Mouse (Mus musculus) retina, embryonic 14.5 days (tissue): ENCODE measurements around the gene Zfp428.

ENCODE experiments used
- DNase-seq: peaks from one replicate; pipeline ENCODE4 v3.0.0-alpha.2; 2015; ENCODE audit warnings: low spot score

Zfp428 gene

DNA sequence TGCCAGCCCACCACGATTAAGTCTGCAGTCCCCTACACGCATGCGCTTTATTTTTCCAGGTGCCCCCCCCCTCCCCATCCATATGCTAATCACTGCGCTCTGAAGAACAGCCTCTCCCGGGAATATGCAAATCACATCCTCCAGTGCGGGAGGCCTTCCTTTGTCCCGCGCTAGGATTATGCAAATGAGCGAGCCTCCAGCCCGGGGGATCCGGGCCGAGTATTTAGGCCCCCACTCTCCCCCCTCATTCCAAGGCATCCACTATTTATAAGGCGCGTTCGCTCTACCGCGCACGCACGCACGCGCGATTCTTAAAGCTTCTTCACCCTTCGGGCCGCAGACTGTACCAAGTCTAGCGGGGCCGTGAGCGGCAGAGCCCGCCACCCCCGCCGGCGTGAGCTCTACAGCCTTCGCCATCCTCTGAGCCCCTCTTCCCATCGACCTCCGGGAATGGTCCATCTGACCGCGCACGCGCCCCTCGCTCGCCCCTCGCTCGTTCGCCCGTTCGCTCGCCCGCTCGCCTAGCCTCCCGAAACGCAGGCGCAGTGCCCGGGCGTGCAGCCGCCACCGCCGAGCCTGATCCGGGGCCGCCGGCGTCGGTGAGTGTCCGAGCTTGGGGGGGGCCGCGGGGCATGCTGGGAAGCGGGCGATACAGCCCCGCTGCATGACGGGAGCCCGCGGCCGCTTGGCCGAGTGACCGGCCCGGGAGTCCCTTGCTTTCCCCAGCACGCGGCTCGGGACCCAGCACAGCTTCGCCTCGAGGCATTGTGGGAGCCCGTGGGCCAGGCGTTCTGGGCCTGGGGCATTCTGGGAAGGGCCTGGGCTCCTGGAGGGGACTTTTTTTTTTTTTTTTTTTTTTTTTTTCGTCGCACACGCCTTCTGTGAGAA lies at the start of gene Zfp428:
Gene Zfp428, plus strand, starts transcription at position 169 of the 888 bp plus-strand sequence.
- DNase-seq = peak; percentile 87

DNA sequence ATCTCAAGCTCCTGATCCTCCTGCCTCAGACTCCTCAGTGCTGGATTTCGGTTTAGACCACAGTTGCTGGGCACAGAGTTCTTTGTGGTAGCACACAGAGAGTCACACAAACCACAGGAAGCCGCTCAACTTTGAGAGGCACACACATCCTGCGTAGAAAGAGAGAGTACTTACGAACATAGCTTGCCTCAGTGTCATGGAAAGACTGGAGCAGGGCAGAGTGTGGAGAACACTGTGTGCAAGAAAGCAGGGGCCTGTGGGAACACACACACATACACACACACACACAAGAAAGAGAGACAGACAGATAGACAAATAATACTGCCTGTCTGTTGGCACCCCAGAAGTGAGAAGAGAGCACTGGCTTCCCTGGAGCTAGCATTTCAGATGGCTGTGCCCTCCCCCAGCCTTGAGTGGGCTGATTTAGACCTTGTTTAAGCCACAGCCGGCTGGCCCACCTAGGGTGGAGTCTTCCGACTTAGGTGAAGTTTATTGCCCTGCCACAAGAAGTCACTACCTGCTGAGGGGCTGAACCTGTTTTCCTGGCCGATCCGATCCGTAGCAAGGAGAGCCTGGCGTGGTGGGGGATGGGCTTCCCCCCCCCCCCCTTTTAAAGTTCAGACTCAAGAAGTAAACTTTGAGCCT lies 49.0 kb upstream of the Zfp428 start:
- DNase-seq = no peak

DNA sequence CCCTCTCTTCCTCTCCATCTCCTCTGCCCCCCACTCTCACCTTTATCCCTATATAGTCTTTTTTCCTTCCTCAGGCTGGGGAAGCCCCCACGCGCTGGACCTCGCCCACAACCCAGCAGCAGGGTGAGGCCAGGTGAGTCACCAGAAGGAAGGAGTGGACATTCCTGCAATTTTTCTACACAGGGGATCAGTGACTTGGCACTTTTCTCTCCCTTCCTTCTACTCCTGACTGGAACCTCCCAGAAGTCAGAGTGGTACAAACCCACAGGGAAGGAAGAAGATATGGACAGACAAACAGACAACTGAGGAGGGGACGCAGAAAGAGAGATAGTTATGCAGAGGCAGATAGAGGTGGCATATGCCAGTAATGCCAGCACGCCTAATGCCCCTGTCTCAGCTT lies 47.4 kb upstream of the Zfp428 start:
- DNase-seq = no peak

DNA sequence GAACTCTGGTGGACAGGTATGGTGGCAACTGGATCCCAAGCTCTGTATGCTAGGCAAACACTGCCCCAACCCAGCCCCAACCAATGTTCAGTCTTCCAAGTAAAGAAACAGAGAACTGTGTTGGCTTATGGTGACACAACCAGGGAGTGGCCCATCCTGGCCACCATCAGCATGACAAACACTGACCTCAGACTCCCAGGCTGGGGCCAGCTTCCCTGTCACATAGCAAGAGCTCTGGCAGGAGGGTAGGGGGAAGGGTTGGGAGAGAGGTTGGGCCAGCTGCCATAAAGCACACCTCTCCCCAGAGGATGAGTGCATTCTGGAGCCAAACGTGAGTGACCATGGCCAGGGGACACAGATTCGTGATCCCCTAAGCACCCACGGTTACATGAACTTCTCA lies 47.0 kb upstream of the Zfp428 start:
- no peak for DNase-seq

DNA sequence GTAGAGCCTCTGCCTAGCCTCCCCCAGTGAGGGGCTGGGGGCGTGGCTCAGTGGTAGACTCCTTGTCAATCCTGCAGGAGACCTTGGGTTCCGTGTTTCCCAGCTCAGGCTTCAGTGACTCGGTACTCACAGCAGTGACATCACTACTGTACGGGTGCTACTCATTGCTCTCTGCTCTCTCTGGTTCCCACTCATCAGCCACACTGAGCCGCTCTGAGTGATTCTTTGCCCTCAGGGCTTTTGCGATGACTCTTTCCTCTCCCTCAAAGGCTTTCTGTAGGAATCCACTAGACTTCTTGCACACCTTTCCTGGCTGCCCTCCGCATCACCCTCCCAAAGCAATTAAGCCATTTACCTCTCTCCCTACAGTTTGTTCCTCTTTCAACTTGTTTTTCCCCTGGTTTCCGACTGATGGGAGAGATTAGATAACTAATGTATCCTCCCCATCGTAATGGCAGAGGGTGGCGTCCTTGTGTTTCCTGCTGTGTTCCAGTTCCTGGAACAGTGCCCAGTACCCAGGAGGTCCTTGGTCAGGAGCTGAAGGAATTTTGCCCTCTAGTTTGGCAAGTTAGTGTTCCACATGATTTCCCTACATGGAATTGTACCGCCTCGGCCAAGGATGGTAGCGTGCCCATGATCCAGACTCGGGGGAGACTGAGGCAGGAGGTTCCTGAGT lies 45.3 kb upstream of the Zfp428 start:
- no peak for DNase-seq

DNA sequence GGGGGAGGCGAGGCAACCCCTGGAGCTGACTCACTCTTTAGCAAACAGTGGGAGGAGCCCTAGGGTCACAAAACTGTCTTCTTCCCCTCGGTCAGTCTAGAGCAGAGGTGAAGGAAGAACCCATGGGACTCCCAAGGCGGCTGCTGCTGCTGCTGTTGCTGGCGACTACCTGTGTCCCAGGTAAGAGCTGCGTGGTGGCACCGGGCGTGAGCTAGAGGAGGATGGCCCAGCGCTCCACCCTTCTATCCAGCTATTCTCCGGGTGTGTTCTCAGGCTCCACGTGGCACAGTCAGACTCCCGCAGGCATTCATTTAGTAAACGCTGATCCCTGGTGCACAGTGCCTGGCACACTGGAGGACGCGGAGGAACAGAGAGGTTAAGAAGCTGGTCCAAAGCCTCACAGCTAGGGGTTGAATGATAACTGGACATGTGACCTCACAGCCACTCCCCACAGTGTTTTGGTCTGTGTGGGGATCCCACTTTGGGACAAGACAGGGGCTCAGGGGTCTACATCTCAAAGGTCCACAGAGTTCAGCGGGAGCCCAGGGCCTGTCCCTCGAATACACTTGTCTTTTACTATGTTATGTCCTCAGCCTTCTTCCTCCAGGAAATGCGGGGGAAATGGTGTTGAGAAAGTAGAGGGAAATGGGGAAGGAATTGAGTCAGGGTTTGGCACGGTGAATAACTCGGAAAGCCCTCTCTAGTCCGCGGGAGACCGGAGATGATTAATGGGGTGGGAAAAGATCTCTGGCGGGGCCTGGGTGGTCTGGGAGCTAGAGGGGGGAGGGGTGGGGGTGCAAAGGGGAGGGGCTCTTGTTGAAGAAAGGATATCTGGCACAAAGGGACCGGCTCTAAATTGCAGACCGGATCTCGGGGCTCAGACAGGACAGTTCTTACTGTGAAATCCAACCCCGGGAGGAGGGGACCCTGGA lies 44.2 kb upstream of the Zfp428 start, which contains the start of gene Plaur:
Gene Plaur, plus strand, starts transcription at position 97 of the 932 bp plus-strand sequence.
- no peak for DNase-seq

DNA sequence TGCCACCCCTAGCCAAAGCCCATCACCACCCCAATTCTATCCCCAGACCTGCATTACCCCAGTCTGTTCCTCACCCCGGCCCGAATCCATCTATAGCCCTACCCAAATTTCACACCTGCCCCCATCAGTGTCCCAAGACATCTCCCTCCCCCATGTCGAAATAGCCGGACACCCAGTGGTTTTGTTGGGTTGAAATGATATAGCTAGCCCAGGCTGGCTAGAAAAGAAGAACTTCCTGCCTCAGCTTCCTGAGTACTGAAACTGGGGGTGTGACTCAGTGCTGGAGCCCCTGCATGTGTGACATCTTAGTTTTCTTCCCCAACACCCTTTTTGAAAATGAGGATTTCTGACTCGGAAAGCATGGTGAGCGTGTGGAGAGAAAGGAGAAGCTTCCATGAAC lies 40.0 kb upstream of the Zfp428 start:
- DNase-seq = no peak

DNA sequence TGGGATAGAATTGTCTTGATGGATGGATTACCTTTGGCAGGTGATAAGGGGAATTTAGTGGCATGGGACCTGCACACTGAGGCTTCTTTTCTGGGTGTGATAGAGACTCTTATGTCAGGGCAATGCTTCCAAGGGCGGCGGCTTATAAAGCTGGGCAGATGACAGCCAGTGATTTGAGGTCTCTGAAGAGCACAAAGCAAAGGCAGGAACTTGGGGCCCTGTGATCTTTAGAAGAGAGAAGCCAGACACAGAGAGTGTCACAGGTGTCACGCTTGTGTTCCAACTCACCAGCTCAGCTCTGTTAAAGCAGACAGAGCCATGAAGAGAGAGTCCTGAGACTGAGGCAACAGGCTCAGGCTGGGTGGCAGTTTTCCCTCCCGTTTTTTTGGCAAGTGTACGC lies 38.9 kb upstream of the Zfp428 start:
- DNase-seq = no peak

DNA sequence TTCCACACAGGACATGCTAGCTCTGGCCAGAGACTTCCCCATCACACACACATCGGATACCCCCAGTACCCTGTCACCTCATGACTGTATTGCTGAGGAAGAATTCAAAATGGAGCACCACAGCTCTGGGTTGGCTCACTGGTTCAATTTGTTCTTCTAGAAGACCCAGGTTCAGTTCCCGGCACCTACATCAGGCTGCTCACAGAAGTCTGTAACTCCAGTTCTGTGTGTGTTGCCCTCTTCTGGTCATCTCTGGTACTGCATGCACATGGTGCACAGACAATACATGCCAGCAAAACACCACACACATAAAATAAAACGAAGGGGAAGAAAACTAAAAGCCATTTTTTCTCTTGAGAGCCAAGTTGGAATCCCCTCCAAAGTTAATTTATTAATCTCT lies 37.7 kb upstream of the Zfp428 start:
- no peak for DNase-seq

DNA sequence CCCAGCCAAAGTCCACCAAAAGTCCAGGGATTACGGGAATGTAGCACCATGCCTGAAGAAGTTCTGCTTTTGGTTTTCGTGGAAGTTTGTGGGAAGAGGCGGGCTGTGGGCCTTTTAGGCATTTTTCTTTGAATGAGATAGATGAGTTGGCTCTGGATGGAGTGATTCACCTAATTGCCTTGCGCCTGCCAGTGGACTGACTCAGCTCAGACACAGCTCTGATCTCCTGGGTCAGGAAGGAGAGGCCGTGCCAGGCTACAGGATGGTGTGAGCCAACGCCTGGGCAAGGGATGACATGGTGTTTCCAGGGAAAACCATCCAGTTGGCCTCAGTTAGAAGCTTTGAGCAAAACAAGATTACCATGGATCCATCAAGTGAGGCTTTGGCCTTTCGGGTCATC lies 36.5 kb upstream of the Zfp428 start:
- DNase-seq = no peak

DNA sequence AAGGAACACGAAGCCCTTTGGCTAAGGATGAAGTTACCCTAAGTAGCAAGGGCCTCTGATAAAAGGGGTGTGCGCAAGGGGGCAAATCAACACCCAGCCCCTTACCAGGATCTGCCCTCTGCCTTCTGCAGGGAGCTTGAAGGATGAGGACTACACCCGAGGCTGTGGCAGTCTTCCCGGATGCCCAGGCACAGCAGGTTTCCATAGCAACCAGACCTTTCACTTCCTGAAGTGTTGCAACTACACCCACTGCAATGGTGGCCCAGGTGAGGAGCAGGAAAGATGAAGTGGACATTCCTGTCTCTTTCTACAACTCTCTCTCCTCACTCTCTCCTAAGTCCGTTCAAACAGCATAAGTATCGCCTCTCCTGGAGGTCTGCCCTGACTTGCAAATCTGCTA lies 34.4 kb upstream of the Zfp428 start:
- DNase-seq = no peak

DNA sequence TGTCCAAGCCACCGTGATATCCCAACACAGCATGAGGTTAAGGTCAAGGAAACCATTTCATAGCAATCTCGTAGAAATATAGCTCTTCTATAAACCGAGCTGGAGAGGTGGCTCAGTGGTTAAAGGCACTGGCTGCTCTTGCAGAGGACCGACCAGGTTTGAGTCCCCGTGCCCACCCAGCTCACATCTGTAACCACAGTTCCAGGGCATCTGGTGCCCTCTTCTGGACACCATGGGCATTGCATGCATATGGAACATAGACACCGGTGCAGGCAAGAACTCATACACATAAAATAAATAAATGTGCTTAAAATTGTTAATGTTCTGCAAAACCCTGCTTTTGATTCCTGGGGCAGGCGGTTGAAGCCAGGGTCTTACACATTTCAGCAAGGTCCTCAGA lies 33.9 kb upstream of the Zfp428 start:
- peak; percentile 61 for DNase-seq

DNA sequence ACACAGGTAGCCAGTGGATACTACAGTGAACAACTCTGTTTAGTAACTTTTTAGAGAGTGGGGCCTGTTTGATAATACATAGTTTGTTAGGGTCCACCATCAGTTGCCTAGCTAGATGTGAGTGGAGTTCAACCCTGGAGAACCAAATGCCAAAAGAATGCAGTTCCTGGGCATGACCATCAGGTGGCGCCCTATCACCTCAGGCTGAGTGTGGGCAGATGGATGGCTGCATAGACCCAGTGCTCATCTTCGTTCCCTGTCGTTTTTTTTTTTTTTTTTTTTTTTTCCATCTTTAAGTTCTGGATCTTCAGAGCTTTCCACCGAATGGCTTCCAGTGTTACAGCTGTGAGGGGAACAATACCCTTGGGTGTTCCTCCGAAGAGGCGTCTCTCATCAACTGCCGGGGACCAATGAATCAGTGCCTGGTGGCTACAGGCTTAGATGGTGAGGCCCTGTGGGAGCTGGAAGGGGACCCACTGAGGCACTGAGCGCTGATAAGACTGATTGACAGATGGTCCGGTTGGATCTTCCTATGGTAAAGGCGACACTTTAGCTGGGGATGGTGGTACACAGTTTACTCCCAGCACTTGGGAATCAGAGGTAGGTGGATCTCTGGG lies 32.8 kb upstream of the Zfp428 start:
- peak; percentile 79 for DNase-seq

DNA sequence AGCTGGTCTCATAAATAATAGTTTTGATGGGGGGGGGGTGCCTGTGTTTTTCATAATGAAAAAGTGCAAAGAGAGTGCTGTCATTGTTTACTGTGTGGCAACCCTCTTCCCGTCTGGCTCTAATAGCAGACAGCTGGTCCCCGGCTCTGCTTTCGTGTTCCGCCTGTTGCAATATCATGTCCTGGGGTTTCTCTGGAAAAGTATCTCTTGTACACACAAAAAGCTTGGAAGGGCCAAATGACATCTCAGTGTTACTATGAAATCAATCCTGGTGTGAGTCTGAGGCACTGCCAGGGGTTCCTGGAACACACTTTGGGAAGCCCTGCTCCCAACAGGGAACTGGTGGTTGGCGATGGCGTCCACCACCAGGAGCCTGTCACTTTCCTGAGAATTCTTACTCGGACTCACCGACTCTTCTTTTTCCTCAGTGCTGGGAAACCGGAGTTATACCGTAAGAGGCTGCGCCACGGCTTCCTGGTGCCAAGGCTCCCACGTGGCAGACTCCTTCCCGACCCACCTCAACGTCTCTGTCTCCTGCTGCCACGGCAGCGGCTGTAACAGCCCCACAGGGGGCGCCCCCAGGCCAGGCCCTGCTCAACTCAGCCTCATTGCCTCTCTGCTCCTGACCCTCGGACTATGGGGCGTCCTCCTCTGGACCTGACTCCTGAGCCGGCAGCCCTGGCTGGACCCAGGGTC lies 31.8 kb upstream of the Zfp428 start:
- peak; percentile 39 for DNase-seq

DNA sequence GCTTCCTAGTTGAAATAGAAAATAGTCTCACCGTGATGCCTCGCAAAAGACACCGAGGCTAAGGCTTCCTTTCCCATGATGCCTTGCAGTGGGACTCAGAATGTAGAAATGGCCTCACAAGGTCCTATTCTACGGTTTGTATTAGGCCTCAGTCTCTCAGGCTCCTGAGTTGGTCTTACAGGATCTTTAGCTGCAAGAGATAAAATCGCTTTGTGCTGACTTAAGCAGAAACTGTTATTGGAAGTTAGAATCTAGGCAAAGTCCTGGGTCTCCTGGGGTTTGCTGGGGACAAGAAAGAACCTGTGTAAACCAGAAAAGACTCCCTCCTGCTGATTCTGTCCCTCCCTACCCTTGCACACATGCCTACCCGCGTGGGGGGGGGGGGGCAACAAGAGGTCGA lies 30.5 kb upstream of the Zfp428 start:
- no peak for DNase-seq

DNA sequence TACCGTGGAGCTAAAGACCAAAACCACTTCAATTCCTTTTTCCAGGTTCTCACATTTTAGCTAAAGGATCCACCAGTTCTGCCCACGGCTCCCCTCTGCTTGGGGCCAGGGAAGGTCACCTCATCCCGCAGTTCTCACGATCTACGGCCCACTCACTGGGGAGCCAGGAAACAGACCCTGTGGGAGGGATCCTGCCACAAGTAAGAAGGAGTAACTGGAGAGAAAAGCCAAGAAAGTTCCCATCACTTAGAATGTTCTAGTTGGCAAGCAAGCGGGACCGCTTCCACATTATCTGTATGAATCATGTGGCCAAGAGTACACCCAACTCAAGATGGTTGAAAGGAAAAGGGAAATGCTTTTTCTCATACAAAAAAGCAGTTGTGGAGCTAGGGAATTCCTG lies 29.9 kb upstream of the Zfp428 start:
- no peak for DNase-seq

DNA sequence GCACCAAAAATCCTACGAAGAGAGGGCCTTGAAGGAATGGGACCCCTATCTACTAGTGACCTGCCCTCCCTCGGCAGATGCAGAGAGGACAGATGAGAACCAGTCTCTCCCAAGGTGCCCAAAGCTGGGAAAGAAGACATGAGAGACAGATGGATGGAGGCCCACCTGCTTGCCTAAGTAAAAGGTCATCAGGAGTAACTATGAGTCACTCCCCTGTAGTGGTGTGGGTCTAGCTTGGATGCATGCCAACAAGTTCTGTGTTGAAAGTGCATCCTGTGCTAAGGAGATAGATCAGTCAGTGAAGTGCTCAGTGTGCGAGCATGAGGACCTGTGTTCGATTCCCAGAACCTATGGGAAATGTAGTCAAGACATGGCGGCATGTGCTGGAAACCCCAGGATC lies 27.9 kb upstream of the Zfp428 start:
- no peak for DNase-seq

DNA sequence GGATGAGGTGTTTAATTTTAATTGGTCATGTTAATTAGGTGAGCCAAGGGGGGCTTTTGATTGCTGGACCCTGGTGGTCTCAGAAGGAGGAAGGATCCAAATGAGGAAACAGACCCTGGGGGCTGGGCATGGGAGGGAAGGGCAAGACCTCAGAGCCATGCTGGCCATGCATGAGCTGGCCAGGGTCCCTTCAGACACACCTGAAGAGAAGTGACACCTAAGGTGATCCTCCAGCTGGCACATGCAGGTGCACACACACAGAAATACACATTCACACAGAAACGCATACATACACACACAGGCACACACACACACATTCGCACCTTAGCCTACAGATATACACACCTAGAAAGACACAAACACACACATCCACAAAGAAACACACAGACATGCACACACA lies 27.1 kb upstream of the Zfp428 start:
- DNase-seq = no peak

DNA sequence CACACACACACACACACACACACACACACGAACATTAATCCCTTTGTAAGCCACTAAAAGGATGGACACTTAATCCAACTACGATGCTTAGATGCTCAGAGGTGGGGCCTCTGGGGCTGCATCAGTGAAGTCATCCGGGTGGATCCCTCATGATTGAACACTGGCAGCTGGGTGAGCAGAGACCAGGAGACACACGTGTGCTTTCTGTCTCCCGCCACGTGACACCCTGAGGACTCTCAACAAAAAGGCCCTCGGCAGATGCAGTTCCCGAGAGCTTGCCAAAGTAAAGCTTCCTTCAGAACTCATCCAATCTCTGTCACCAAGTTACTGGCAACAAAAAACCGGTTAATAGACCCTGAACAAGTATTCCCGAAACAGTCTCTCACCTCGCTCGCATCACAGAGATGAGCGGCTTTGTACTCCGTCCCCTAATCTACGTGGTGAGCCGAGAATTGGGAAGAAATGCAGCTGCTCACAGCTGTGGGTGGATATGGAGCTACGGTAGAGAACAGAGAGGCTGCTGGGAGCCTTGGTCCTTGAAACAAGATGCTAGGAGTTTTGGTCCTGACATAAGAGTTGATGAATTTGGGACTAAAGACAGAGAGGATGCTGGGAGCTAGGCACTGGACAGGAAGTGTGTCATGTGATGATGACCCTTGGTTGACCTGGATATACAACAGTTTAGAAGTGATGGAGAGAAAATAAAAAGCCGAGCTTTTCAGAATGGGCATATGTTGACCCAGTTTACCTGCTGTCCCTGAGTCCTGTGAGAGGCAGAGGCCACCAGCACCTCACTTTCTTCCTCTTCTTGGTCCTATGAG lies 26.5 kb upstream of the Zfp428 start:
- peak; percentile 40 for DNase-seq

DNA sequence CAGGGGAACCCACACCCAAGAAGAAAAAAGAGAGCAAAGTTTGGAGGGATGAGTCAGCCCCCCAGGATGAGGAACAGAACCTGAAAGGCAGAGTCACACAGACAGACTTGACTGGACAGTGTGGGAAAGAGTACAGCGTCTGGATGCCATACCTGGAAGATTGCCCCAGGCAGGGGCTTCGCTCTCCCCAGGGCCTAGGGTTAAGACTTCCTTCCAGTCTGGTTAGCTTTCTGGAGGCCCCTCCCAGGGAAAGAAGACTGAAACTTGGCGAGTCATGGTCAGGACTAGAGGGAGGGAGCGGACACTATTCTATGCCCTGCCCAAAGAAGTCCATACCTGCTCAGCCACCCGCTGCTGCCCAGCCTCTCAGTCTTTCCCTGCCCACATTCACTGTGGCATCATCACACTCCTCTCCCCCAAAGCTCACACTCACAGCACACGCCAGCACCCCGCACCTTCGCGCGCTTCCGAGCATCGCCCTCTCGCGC lies 25.8 kb upstream of the Zfp428 start:
- DNase-seq = no peak
